Mouse (Mus musculus) heart, embryonic 10.5 days (tissue): ENCODE measurements around the gene Tmem44. TPM values are rescaled to one million over a fixed set of nuclear protein-coding genes. Genes with fewer than 3 reads are reported as not detected.

Experiments used
- DNase-seq: peaks from one replicate; pipeline ENCODE4 v3.0.0-alpha.2; 2017; ENCODE audit warnings: low spot score
- H3K27ac ChIP-seq: fragments of 300-500 bp; sonication (generic); 2 replicates; pipeline ENCODE4 v1.5.1; 2016; ENCODE audit warnings: mild to moderate bottlenecking
- H3K27me3 ChIP-seq: fragments of 300-500 bp; sonication (generic); 2 replicates; pipeline ENCODE4 v1.6.1; 2016; ENCODE audit warnings: mild to moderate bottlenecking; ENCODE audit not compliant: poor library complexity, insufficient read depth, severe bottlenecking
- H3K36me3 ChIP-seq: fragments of 300-500 bp; sonication (generic); 2 replicates; pipeline ENCODE4 v1.6.1; 2016; ENCODE audit warnings: mild to moderate bottlenecking, moderate library complexity
- H3K4me1 ChIP-seq: fragments of 300-500 bp; sonication (generic); 2 replicates; pipeline ENCODE4 v1.6.1; 2016; ENCODE audit warnings: mild to moderate bottlenecking
- H3K4me3 ChIP-seq: fragments of 300-500 bp; sonication (generic); 2 replicates; pipeline ENCODE4 v1.5.1; 2016; ENCODE audit warnings: mild to moderate bottlenecking, moderate library complexity
- H3K9me3 ChIP-seq: fragments of 300-500 bp; sonication (generic); 2 replicates; pipeline ENCODE4 v1.6.1; 2016; ENCODE audit warnings: mild to moderate bottlenecking, moderate library complexity
- WGBS: fragments of 180-500 bp; shearing (Covaris S2); methylation state at CpG from one replicate; pipeline ENCODE4 v1.1.7; 2016; 5-methylcytosine and 5-hydroxymethylcytosine counted together
- polyA plus RNA-seq: library from polyadenylated mRNA; unstranded; fragments of >200 nt; fragmentation: Nextera tagmentation; extraction: Ambion mirVana; gene quantifications from 2 replicates; pipeline ENCODE4 v1.2.1, GENCODE M21; 2016

Gene Tmem44
- 16.1 and 23.1 TPM in 2 replicates for polyA plus RNA-seq

DNA sequence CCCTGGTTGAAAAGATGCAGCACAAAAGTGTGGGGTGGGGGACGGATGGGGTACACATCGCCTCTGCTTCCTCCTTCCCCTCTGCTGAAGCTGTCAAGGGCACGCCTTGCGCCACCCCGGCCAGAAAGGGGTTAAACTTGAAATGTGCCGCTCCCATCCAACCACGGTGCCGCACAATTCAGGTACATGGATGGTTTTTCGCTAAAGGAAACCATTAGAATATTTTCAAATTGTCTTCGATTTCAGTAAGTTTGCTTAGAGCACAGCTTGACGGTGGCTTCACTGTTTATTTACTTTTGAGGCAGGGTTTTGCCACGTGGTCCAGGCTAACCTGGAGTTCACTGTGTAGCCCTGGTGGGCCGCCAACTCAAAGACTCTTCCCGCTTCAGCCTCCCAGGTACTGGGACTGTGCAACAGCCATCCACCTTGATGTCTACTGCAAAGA lies at the start of gene Tmem44:
Gene Tmem44 (minus strand): TSS at position 95 of the 445 bp plus-strand sequence.
- Histone ChIP-seq H3K4me3 (peak within 1 kb of the TSS; percentile 84), H3K9me3 (peaks cover 5% of the 10 kb centered on the region; the same call in 1 of the 2 replicates), H3K27ac (peak within 1 kb of the TSS; percentile 98), H3K27me3 (no peaks in the 10 kb centered on the region; the same call in 1 of the 2 replicates), H3K4me1 (peaks cover 33% of the 10 kb centered on the region; the same call in 1 of the 2 replicates), H3K36me3 (peaks cover 18% of the 10 kb centered on the region)
- no peak for DNase-seq
- 7% methylated on average over 14 of the region's 14 CpGs for WGBS

DNA sequence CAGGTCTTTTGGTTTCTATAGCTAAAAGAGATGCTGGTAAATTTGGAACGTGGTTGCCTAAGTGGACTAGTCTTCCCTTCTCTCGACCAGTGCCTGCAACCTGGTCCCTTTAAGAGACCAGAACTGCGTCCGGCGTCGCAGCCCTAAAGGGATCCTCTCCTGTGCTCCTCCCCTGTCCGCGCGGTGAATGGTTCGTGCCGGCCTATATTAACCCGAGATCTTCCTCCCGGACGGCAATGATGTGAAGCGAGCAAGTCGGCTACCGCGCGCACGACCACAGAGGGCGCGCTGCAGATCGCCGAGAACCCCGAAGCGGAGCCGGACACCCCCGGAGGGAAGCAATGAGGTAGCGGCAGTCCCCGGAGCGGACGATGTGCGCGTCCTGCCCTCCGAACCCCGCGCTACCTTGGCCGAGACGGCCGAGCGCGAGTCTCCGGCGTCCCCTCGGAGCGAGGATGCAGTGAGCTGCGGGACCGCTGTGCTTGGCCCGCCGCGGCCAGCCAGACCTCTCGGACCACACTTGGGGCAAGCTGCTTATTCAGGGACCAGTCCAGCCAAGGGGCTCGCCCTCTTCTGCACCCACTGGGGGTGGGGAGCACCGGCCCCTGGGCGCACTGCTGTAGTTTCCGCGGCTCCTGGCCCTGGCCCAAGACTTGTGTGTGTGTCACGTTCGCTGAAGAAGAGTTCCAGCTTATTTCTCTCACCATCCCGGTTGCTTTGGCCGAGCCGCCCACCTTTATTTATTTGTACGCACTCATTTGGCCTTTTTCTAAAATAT lies 49.0 kb upstream of the Tmem44 start, which contains the start of gene Fam43a:
Gene Fam43a (plus strand): TSS at position 233 of the 778 bp plus-strand sequence.
- DNase-seq = peak; percentile 94
- Histone ChIP-seq H3K9me3 (no peaks in the 10 kb centered on the region), H3K27ac (peak within 1 kb of the TSS; percentile 89), H3K36me3 (no peaks in the 10 kb centered on the region), H3K4me1 (peaks cover 53% of the 10 kb centered on the region), H3K27me3 (peaks cover 27% of the 10 kb centered on the region), H3K4me3 (peak within 1 kb of the TSS; percentile 87)
- under 1% methylated on average over 63 of the region's 63 CpGs for WGBS

DNA sequence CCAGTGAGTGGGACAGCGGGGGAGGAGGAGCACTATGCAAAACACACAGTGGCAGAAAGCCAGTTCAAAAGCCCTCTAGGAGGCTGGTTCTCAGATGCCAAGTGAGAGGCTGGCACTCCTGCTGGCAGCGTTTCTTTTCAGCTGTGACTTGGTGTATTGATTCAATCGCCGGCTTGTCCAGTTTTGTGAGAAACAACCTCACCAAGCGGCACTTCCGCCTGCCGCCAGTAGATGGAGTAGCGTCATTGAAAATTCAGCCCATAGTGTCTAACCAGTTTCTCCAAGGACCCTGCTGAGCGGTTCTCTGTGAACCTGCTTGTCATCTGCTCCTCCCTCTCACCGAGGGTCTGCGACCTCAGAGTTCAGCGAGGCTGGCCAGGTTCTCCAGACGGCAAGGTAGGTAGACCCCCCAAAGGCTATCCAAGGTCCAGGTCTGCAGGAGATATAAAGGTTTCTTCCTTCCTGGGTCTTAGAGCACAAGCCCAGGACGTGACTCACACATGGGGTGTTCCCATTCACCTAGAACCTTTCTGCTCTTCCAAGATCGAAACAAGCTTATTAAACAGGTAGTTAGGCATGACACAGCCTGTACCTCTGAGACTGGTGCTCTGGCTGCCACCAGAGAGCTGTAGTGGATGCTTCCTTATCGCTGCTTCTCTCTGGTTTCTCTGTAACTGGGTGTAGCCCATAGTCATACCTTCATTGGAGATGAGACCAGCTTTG lies 46.5 kb upstream of the Tmem44 start:
- Histone ChIP-seq H3K27ac (peak overlapping the region; percentile 45; the same call in 1 of the 2 replicates), H3K9me3 (no peaks in the 10 kb centered on the region), H3K4me1 (peaks cover 29% of the 10 kb centered on the region), H3K27me3 (peaks cover 27% of the 10 kb centered on the region), H3K4me3 (peak overlapping the region; percentile 42), H3K36me3 (no peaks in the 10 kb centered on the region)
- WGBS = 13% methylated on average over 16 of the region's 16 CpGs
- peak; percentile 89 for DNase-seq

DNA sequence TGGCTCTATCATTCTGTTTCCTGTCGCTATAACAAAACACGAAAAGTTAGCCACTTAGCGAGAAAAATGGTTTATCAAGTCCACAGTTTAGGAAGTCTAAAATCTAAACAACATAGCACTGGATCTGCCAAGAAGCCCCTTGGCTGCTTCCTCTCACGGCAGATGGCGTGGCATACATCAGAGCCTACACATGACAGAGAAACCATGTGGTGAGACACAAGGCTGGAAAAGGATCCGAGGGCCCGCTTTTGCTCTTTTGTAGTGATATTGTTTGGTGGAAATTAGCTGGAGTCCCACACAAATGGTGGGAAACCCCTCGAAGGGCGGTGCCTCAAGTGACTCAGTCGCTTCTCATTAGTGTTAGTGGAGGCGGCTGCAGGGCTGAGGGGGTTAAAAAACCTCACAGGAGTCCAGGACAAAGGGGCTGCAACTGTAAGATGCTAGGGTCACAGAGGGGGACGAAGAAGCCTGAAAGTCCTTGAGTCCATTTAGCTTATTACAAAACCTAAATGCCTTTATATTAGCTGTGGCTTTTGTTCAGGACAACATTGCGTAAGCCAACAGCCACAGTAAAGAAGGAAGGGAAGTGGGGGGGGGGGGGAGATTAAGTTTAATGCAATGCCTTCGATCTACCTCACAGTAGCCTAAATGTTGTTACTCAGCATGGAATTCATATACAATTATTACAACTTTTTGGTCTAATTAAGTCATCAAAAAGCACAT lies 45.4 kb upstream of the Tmem44 start:
- Histone ChIP-seq H3K27ac (no peak overlapping the region), H3K36me3 (no peaks in the 10 kb centered on the region), H3K4me3 (no peak overlapping the region), H3K9me3 (no peaks in the 10 kb centered on the region), H3K27me3 (peaks cover 24% of the 10 kb centered on the region), H3K4me1 (peaks cover 17% of the 10 kb centered on the region)
- DNase-seq = no peak
- 68% methylated on average over 14 of the region's 14 CpGs for WGBS

DNA sequence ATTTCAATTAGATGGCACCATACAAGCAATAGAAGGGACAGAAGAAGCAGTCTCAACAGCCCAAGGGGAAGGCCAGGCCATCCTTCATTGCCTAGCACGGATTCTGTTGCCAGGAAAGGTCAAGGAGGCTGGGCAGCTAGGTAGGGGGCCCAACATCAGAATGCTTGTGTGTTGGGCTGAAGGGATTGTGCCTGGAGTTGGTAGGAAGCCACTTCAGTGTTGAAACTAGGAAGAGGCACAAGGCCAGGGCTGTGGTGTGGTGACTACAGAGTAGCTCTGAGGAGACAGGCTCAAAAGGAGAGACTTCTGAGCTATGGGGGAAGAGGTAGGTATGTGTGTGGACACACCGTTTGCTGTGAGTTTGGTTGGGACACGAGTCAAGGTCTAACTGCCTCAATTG lies 44.7 kb upstream of the Tmem44 start:
- WGBS = 58% methylated on average over 3 of the region's 3 CpGs
- Histone ChIP-seq H3K36me3 (no peaks in the 10 kb centered on the region), H3K9me3 (no peaks in the 10 kb centered on the region), H3K4me3 (no peak overlapping the region), H3K27ac (no peak overlapping the region), H3K4me1 (peaks cover 11% of the 10 kb centered on the region), H3K27me3 (peaks cover 19% of the 10 kb centered on the region)
- DNase-seq = no peak

- WGBS = 48% methylated on average over 3 of the region's 3 CpGs
- H3K36me3 ChIP-seq = no peaks in the 10 kb centered on the region
- H3K9me3 ChIP-seq = no peaks in the 10 kb centered on the region
- no peak overlapping the region for H3K4me3 ChIP-seq
- H3K27ac ChIP-seq = no peak overlapping the region
- peaks cover 19% of the 10 kb centered on the region; the same call in 1 of the 2 replicates for H3K27me3 ChIP-seq
- DNase-seq = no peak
- H3K4me1 ChIP-seq = peaks cover 8% of the 10 kb centered on the region; the same call in 1 of the 2 replicates
These were observed 41.3 kb upstream of the Tmem44 start for GRCm38 (mm10) chr16:30591990-30592389.

DNA sequence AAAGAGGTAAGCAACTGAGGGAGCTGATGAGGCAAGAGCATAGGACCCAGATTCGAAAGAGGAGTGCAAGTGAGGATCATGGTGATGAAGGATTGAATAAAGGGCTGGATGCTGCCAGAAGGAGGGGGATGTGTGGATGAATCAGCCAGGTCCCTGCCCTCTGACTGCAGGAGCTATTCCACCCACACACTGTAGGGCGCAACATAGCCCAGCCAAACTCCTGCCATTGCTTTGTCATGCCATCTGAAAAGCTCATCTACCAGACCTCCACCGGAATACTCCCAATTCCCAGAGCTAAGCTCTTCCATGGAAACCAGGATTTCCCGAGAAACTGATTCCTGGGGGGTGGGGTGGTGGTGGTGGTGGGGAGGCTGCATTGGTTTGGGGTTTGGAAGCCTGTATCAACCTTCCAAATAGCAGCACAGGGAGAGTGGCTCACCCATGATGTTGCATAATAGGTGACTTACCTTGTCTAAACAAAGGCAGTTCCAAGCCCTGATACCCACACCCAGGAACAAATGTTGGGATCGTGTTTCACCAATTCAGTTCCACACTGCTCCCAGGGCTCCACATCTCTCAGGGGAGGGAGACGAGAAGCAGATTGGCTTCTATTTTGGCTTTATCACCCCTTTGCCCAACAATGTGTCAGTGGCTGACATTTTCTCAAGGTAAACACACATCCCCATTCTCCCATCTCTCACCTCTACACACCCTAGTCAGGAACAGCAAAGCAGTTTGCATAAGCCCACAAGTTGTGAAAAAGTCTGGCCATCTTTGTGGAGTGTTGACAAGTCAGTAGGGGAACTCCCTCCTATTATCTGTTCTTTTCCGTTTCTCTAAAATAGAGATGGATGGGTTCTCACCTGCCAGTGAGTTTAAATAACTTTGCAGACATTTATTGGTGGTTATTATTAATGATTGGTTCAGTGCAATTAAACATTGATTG lies 39.9 kb upstream of the Tmem44 start:
- H3K27ac ChIP-seq = no peak overlapping the region
- H3K36me3 ChIP-seq = peaks cover 3% of the 10 kb centered on the region
- 36% methylated on average over 7 of the region's 7 CpGs for WGBS
- no peak for DNase-seq
- 0 out of 2 replicates have a peak, but pooled peaks cover 8% of the 10 kb centered on the region for H3K27me3 ChIP-seq
- H3K4me1 ChIP-seq = 0 out of 2 replicates have a peak, but pooled peaks cover 7% of the 10 kb centered on the region
- H3K4me3 ChIP-seq = no peak overlapping the region
- H3K9me3 ChIP-seq = no peaks in the 10 kb centered on the region

- Histone ChIP-seq H3K36me3 (peaks cover 31% of the 10 kb centered on the region), H3K4me1 (0 out of 2 replicates have a peak, but pooled peaks cover 7% of the 10 kb centered on the region), H3K9me3 (no peaks in the 10 kb centered on the region), H3K27ac (peak within 1 kb of the TSS; percentile 91), H3K4me3 (peak within 1 kb of the TSS; percentile 87), H3K27me3 (no peaks in the 10 kb centered on the region)
- peak; percentile 94 for DNase-seq
- WGBS = 4% methylated on average over 35 of the region's 35 CpGs
These were observed 37.1 kb upstream of the Tmem44 start, which contains the start of gene Lsg1 for GRCm38 (mm10) chr16:30587494-30588327. Gene Lsg1 (minus strand): TSS chr16:30587592.

DNA sequence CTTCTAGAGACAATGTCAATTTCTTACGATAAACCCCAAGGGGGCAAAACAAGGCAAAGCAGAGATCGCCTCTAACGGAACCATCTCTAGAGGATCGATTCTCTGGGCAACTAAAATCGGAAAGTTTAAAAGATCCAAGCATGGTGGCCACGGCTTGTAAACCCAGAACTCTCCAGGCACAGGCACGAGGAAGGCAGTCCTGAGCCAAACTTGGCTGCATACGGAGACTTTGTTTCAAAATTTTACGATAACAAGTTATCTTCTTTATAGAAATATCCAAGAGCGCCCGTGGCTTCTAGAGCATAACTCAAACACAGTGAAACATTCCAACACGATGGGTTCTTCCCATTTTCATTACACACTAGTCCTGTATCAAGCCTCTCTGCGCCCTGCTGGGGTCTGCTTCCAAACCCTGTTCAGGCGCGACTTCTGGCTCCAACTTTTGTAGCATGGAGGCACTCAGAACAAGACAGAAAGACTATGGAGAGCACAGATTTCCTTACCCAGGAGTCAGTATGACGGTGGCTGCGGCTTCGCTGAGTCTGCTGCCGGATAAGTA lies 36.4 kb upstream of the Tmem44 start:
- Histone ChIP-seq H3K4me3 (peak overlapping the region; percentile 87), H3K9me3 (no peaks in the 10 kb centered on the region), H3K36me3 (peaks cover 38% of the 10 kb centered on the region), H3K27me3 (no peaks in the 10 kb centered on the region), H3K4me1 (0 out of 2 replicates have a peak, but pooled peaks cover 7% of the 10 kb centered on the region), H3K27ac (peak overlapping the region; percentile 91)
- no peak for DNase-seq
- 2% methylated on average over 19 of the region's 19 CpGs for WGBS

- DNase-seq = no peak
- WGBS = 92% methylated on average over 5 of the region's 5 CpGs
- Histone ChIP-seq H3K4me1 (no peaks in the 10 kb centered on the region), H3K36me3 (peaks cover 99% of the 10 kb centered on the region), H3K9me3 (no peaks in the 10 kb centered on the region), H3K27me3 (no peaks in the 10 kb centered on the region), H3K4me3 (no peak overlapping the region), H3K27ac (no peak overlapping the region)
These were observed 30.1 kb upstream of the Tmem44 start for GRCm38 (mm10) chr16:30580765-30581164.

- H3K4me3 ChIP-seq = no peak overlapping the region
- no peaks in the 10 kb centered on the region for H3K9me3 ChIP-seq
- DNase-seq = no peak
- H3K4me1 ChIP-seq = no peaks in the 10 kb centered on the region
- no peaks in the 10 kb centered on the region for H3K27me3 ChIP-seq
- no peak overlapping the region for H3K27ac ChIP-seq
- WGBS = 80% methylated on average over 1 of the region's 1 CpGs
- peaks cover 96% of the 10 kb centered on the region for H3K36me3 ChIP-seq
These were observed 25.8 kb upstream of the Tmem44 start for GRCm38 (mm10) chr16:30576392-30576791.
